Mouse (Mus musculus): Measurements from ENCODE around the gene Nop56. TPM values are rescaled to one million over a fixed set of nuclear protein-coding genes. Genes with fewer than 3 reads are reported as not detected.

The Nop56 gene
- total and polyA plus RNA-seq, 3 experiments = 523 to 1,109 (median 725) TPM

GRCm38 (mm10) chr2:130294218-130294935 lies 20.1 kb downstream of the Nop56 start:
- H3K36me3 ChIP-seq (replicated peaks in 1 of 2; ENCODE audit: control insufficient read depth in 1 of 2, insufficient read depth in 1 of 2, low read length in 1 of 2) = peaks cover 2 to 8% of the 10 kb centered on the region in 2 experiments
- peaks cover 15 to 36% of the 10 kb centered on the region in 2 experiments for H3K4me1 ChIP-seq (ENCODE audit: control insufficient read depth in 1 of 2, insufficient read depth in 2 of 2)
- dilution Hi-C loops (cut with MboI; ENCODE audit: extremely low pct_ligation_motif_present, extremely low pct_unique_long_range_greater_than_20kb, low sequenced_read_pairs) = no loop called here
- H3K4me3 ChIP-seq (replicated peaks in 1 of 3; ENCODE audit: low read depth in 2 of 3, low read length in 2 of 3, poor library complexity in 1 of 3) = peak overlapping the region in 1 of 3 experiments; percentile 64
- no peak for DNase-seq (ENCODE audit: extremely low read depth)
- no peak overlapping the region for H3K9ac ChIP-seq (ENCODE audit: insufficient read depth, low read depth)
- TF ChIP-seq MXI1 (IDR thresholded peaks at IDR 0.05; ENCODE audit: low read depth, low read length) = no peak
- no peak for TF ChIP-seq IRF4 (IDR thresholded peaks at IDR 0.05; ENCODE audit: low read depth, low read length)
- TF ChIP-seq UBTF (IDR thresholded peaks at IDR 0.05; ENCODE audit: low read depth, low read length) = no peak
- no peaks in the 10 kb centered on the region for H3K9me3 ChIP-seq (replicated peaks; ENCODE audit: low read length)
- peaks cover 37% of the 10 kb centered on the region for H3K27me3 ChIP-seq (replicated peaks)
- in situ Hi-C loops (cut with MboI; ENCODE audit: low pct_ligation_motif_present, low pct_unique_long_range_greater_than_20kb, low sequenced_read_pairs) = loop anchor here (10.0 to 25.0 kb wide), 2 partner anchors 70 to 268 kb away; partner anchors contain the start of gene Mrps26
- no peak overlapping the region for H3K27ac ChIP-seq (ENCODE audit: insufficient read depth, low read depth)
- peak overlapping the region; percentile 67 for H3K4me2 ChIP-seq (ENCODE audit: insufficient read depth, low read depth, poor library complexity, severe bottlenecking)
- no peaks in the 10 kb centered on the region for H3K79me2 ChIP-seq (replicated peaks; ENCODE audit: control insufficient read depth, extremely low read depth, insufficient read depth, poor library complexity, severe bottlenecking)

- peak within 1 kb of the TSS in 2 of 3 experiments; percentile 35 to 64 for H3K4me3 ChIP-seq (replicated peaks in 1 of 3; ENCODE audit: low read depth in 2 of 3, low read length in 2 of 3, poor library complexity in 1 of 3)
- H3K79me2 ChIP-seq (replicated peaks; ENCODE audit: control insufficient read depth, extremely low read depth, insufficient read depth, poor library complexity, severe bottlenecking) = no peaks in the 10 kb centered on the region
- peaks cover 2 to 8% of the 10 kb centered on the region in 2 experiments for H3K36me3 ChIP-seq (replicated peaks in 1 of 2; ENCODE audit: control insufficient read depth in 1 of 2, insufficient read depth in 1 of 2, low read length in 1 of 2)
- TF ChIP-seq E2F4 (IDR thresholded peaks at IDR 0.05; ENCODE audit: insufficient replicate concordance, low read depth, low read length) = no peak
- no peak for TF ChIP-seq UBTF (IDR thresholded peaks at IDR 0.05; ENCODE audit: low read depth, low read length)
- no peak for TF ChIP-seq SIN3A (IDR thresholded peaks at IDR 0.05; ENCODE audit: low read length)
- TF ChIP-seq POLR2AphosphoS2 (IDR thresholded peaks at IDR 0.05; ENCODE audit: low read depth, low read length) = no peak
- no peak for TF ChIP-seq TCF12 (IDR thresholded peaks at IDR 0.05; ENCODE audit: low read depth, low read length)
- TF ChIP-seq MAFK (IDR thresholded peaks at IDR 0.05; ENCODE audit: insufficient replicate concordance, low read length) = no peak
- TF ChIP-seq ZKSCAN1 (IDR thresholded peaks at IDR 0.05; ENCODE audit: borderline replicate concordance, low read depth, low read length) = no peak
- no peak for TF ChIP-seq RAD21 (IDR thresholded peaks at IDR 0.05; ENCODE audit: low read depth, low read length)
- TF ChIP-seq POLR2A (IDR thresholded peaks at IDR 0.05; ENCODE audit: low read depth, low read length) = no peak
- TF ChIP-seq CTCF (conservative IDR thresholded peaks at IDR 0.05 in 1 of 2, IDR thresholded peaks at IDR 0.05 in 1 of 2; ENCODE audit: low read depth in 2 of 2, low read length in 2 of 2) = no peak
- TF ChIP-seq USF2 (conservative IDR thresholded peaks at IDR 0.05; ENCODE audit: low read depth, low read length) = no peak
- TF ChIP-seq ZNF384 (IDR thresholded peaks at IDR 0.05; ENCODE audit: low read depth, low read length) = no peak
- no peak for TF ChIP-seq BHLHE40 (IDR thresholded peaks at IDR 0.05; ENCODE audit: low read depth, low read length)
- TF ChIP-seq CHD1 (IDR thresholded peaks at IDR 0.05; ENCODE audit: low read depth, low read length) = no peak
- no peak within 1 kb of the TSS for H3K27ac ChIP-seq (ENCODE audit: insufficient read depth, low read depth)
- no peaks in the 10 kb centered on the region for H3K9me3 ChIP-seq (replicated peaks; ENCODE audit: low read length)
- in situ Hi-C loops (cut with MboI; ENCODE audit: low pct_ligation_motif_present, low pct_unique_long_range_greater_than_20kb, low sequenced_read_pairs) (loop anchor here (10.0 to 25.0 kb wide), 2 partner anchors 70 to 267 kb away; partner anchors contain the start of gene Mrps26), dilution Hi-C loops (cut with MboI; ENCODE audit: extremely low pct_ligation_motif_present, extremely low pct_unique_long_range_greater_than_20kb, low sequenced_read_pairs) (no loop called here)
- H3K27me3 ChIP-seq (replicated peaks) = peaks cover 37% of the 10 kb centered on the region
- H3K9ac ChIP-seq (ENCODE audit: insufficient read depth, low read depth) = peak within 1 kb of the TSS; percentile 62
- no peak for DNase-seq (ENCODE audit: extremely low read depth)
- H3K4me1 ChIP-seq (ENCODE audit: control insufficient read depth in 1 of 2, insufficient read depth in 2 of 2) = peaks cover 15 to 36% of the 10 kb centered on the region in 2 experiments
- peak within 1 kb of the TSS; percentile 67 for H3K4me2 ChIP-seq (ENCODE audit: insufficient read depth, low read depth, poor library complexity, severe bottlenecking)
Measured at GRCm38 (mm10) chr2:130294936-130295277, 20.7 kb downstream of the Nop56 start, which contains the start of gene Ebf4. Gene Ebf4 (plus strand): TSS chr2:130295169.
